ENCODE assay signal across 8 mouse cellular contexts in genomic region chr2:91650360-91650995, GRCm38 (mm10). TPM values are rescaled to one million over a fixed set of nuclear protein-coding genes. Genes with fewer than 3 reads are reported as not detected.
DNase-seq lines count a peak whose midpoint lies in the region; ATAC-seq and TF ChIP-seq lines count a peak whose summit lies in the region.

No protein-coding gene starts in this region.

- H3K4me2 ChIP-seq in CH12.LX (ENCODE audit: insufficient read depth, low read depth, poor library complexity, severe bottlenecking): peak overlapping the region; percentile 81
- peak overlapping the region; percentile 85 for H3K4me2 ChIP-seq in forebrain, embryonic 11.5 days (ENCODE audit: low read depth, low read length, severe bottlenecking)
- H3K4me2 ChIP-seq in liver, embryonic 15.5 days: peak overlapping the region; percentile 86

- no peaks in the 10 kb centered on the region for H3K9me3 ChIP-seq in CH12.LX (replicated peaks; ENCODE audit: low read length)
- H3K9me3 ChIP-seq in forebrain, embryonic 11.5 days (ENCODE audit: control insufficient read depth, low read length): no peaks in the 10 kb centered on the region
- H3K9me3 ChIP-seq in liver, embryonic 15.5 days (replicated peaks): no peaks in the 10 kb centered on the region

- no peaks in the 10 kb centered on the region for H3K36me3 ChIP-seq in heart, adult 2 months (ENCODE audit: control insufficient read depth, insufficient read depth, low read length)
- peaks cover 42 to 64% of the 10 kb centered on the region in 2 experiments for H3K36me3 ChIP-seq in CH12.LX (replicated peaks in 1 of 2; ENCODE audit: control insufficient read depth in 1 of 2, insufficient read depth in 1 of 2, low read length in 1 of 2)
- H3K36me3 ChIP-seq in forebrain, embryonic 11.5 days (ENCODE audit: control insufficient read depth, insufficient read depth, low read length): peaks cover 12% of the 10 kb centered on the region; the same call in 1 of the 2 replicates
- H3K36me3 ChIP-seq in liver, embryonic 15.5 days (replicated peaks): peaks cover 59% of the 10 kb centered on the region

- intact Hi-C loops in heart, adult 2 months (cut with DNase I): loop anchor here (1.0 kb wide), 1 partner anchor 60 kb away; the partner anchor contains the start of genes Atg13 and Harbi1

- peak overlapping the region; percentile 70 for H3K4me3 ChIP-seq in heart, adult 2 months
- H3K4me3 ChIP-seq in CH12.LX (replicated peaks in 1 of 3; ENCODE audit: low read depth in 2 of 3, low read length in 2 of 3, poor library complexity in 1 of 3): peak overlapping the region; percentile 95 to 98 (median 97)
- H3K4me3 ChIP-seq in forebrain, embryonic 11.5 days (ENCODE audit: low read depth, low read length): peak overlapping the region; percentile 58
- peak overlapping the region; percentile 71 for H3K4me3 ChIP-seq in liver, embryonic 15.5 days (replicated peaks)

- no peak for DNase-seq in heart, adult 2 months
- no peak for DNase-seq in heart, adult 8-10 months (ENCODE audit: low spot score)
- peak; percentile 32 for DNase-seq in CH12.LX (ENCODE audit: extremely low read depth)
- DNase-seq in forebrain, embryonic 11.5 days (ENCODE audit: low spot score): no peak
- no peak for DNase-seq in ovary, postnatal 14 days (ENCODE audit: low spot score)
- DNase-seq in embryo, embryonic 11 days: no peak
- no peak for DNase-seq in left cerebral cortex, adult 18-20 months (ENCODE audit: low spot score in 2 of 2)

- H3K79me2 ChIP-seq in heart, adult 2 months (replicated peaks; ENCODE audit: control insufficient read depth, insufficient read depth, low read length): 0 out of 2 replicates have a peak, but pooled peaks cover 2% of the 10 kb centered on the region
- peaks cover 27% of the 10 kb centered on the region for H3K79me2 ChIP-seq in CH12.LX (replicated peaks; ENCODE audit: control insufficient read depth, extremely low read depth, insufficient read depth, poor library complexity, severe bottlenecking)

- TF ChIP-seq POLR2A in heart, adult 2 months (IDR thresholded peaks at IDR 0.05; ENCODE audit: insufficient read depth, low read depth, low read length): no peak
- no peak for TF ChIP-seq POLR2A in CH12.LX (IDR thresholded peaks at IDR 0.05; ENCODE audit: low read depth, low read length)

- no peak; the same call in 1 of the 2 replicates for TF ChIP-seq EP300 in heart, adult 2 months (IDR thresholded peaks at IDR 0.05; ENCODE audit: insufficient read depth, low read depth, low read length)
- no peak for TF ChIP-seq EP300 in CH12.LX (IDR thresholded peaks at IDR 0.05; ENCODE audit: low read length)

- in situ Hi-C loops in CH12.LX (cut with MboI; ENCODE audit: low pct_ligation_motif_present, low pct_unique_long_range_greater_than_20kb, low sequenced_read_pairs): no loop called here

- peak overlapping the region; percentile 94 for H3K9ac ChIP-seq in heart, adult 2 months (ENCODE audit: low read depth, low read length)
- H3K9ac ChIP-seq in CH12.LX (ENCODE audit: insufficient read depth, low read depth): peak overlapping the region; percentile 88
- H3K9ac ChIP-seq in forebrain, embryonic 11.5 days (ENCODE audit: low read length): peak overlapping the region; percentile 58
- peak overlapping the region; percentile 62 for H3K9ac ChIP-seq in liver, embryonic 15.5 days

- no peaks in the 10 kb centered on the region for H3K27me3 ChIP-seq in heart, adult 2 months (ENCODE audit: control insufficient read depth, insufficient read depth, low read length)
- no peaks in the 10 kb centered on the region for H3K27me3 ChIP-seq in CH12.LX (replicated peaks)
- no peaks in the 10 kb centered on the region for H3K27me3 ChIP-seq in forebrain, embryonic 11.5 days (ENCODE audit: control insufficient read depth, insufficient read depth, low read length)
- no peaks in the 10 kb centered on the region for H3K27me3 ChIP-seq in liver, embryonic 15.5 days

- TF ChIP-seq RAD21 in CH12.LX (IDR thresholded peaks at IDR 0.05; ENCODE audit: low read depth, low read length): no peak

- peaks cover 9% of the 10 kb centered on the region for H3K4me1 ChIP-seq in heart, adult 2 months (ENCODE audit: control insufficient read depth, insufficient read depth, low read length)
- H3K4me1 ChIP-seq in CH12.LX (ENCODE audit: control insufficient read depth in 1 of 2, insufficient read depth in 2 of 2): peaks cover 2 to 25% of the 10 kb centered on the region in 2 experiments; a peak in 3 of 4 replicates
- no peaks in the 10 kb centered on the region for H3K4me1 ChIP-seq in forebrain, embryonic 11.5 days (replicated peaks; ENCODE audit: control insufficient read depth, insufficient read depth, low read length)
- H3K4me1 ChIP-seq in liver, embryonic 15.5 days (replicated peaks): peaks cover 41% of the 10 kb centered on the region

- dilution Hi-C loops in CH12.LX (cut with MboI; ENCODE audit: extremely low pct_ligation_motif_present, extremely low pct_unique_long_range_greater_than_20kb, low sequenced_read_pairs): no loop called here

- no peak for TF ChIP-seq CTCF in heart, adult 2 months (IDR thresholded peaks at IDR 0.05)
- no peak for TF ChIP-seq CTCF in CH12.LX (conservative IDR thresholded peaks at IDR 0.05 in 1 of 2, IDR thresholded peaks at IDR 0.05 in 1 of 2; ENCODE audit: low read depth in 2 of 2, low read length in 2 of 2)

- ATAC-seq in forebrain, embryonic 11.5 days (replicated peaks; ENCODE audit: low FRiP score): peak; percentile 56
- ATAC-seq in liver, embryonic 15.5 days (ENCODE audit: insufficient read depth): peak; percentile 49

- H3K27ac ChIP-seq in heart, adult 2 months: peak overlapping the region; percentile 94
- H3K27ac ChIP-seq in CH12.LX (ENCODE audit: insufficient read depth, low read depth): peak overlapping the region; percentile 44
- H3K27ac ChIP-seq in forebrain, embryonic 11.5 days (ENCODE audit: low read depth, low read length): no peak overlapping the region
- peak overlapping the region; percentile 84 for H3K27ac ChIP-seq in liver, embryonic 15.5 days (replicated peaks)

- WGBS in heart, adult 2 months: 3% methylated on average over 16 of the region's 16 CpGs
- WGBS in forebrain, embryonic 11.5 days: 22% methylated on average over 16 of the region's 16 CpGs
- WGBS in liver, embryonic 15.5 days (ENCODE audit: insufficient replicate concordance): 6% methylated on average over 16 of the region's 16 CpGs

TF ChIP-seq in CH12.LX, 34 proteins besides CTCF, POLR2A, EP300 and RAD21:
- no peak for TF ChIP-seq ETS1 (conservative IDR thresholded peaks at IDR 0.05; ENCODE audit: low read depth, low read length)
- no peak for TF ChIP-seq UBTF (IDR thresholded peaks at IDR 0.05; ENCODE audit: low read depth, low read length)
- no peak for TF ChIP-seq PAX5 (IDR thresholded peaks at IDR 0.05; ENCODE audit: low read length)
- TF ChIP-seq HCFC1 (IDR thresholded peaks at IDR 0.05; ENCODE audit: low read depth, low read length): no peak
- TF ChIP-seq ZMIZ1 (IDR thresholded peaks at IDR 0.05; ENCODE audit: low read depth, low read length): no peak
- TF ChIP-seq CHD1 (IDR thresholded peaks at IDR 0.05; ENCODE audit: low read depth, low read length): no peak
- TF ChIP-seq POLR2AphosphoS2 (IDR thresholded peaks at IDR 0.05; ENCODE audit: low read depth, low read length): no peak
- no peak for TF ChIP-seq JUN (IDR thresholded peaks at IDR 0.05; ENCODE audit: insufficient read depth, low read depth, low read length)

RNA-seq across cellular contexts. Expression of gene Arhgap1, which starts 0.8 kb away (rescaled TPM):
- total RNA-seq in heart, adult 2 months (2021): 10 to 100 TPM; 18.6 to 20.7 TPM
- polyA plus RNA-seq in heart, adult 2 months (2012; rRNA removed): 39.0 and 39.7 TPM in 2 replicates
- total RNA-seq in heart, adult 8-10 months (2022): 10 to 100 TPM; 20.6 to 24.6 (median 22.2) TPM
- total RNA-seq in CH12.LX (2012; rRNA removed) (15.6 and 20.6 TPM in 2 replicates), CH12.LX (2014; rRNA removed) (19.7 and 22.4 TPM in 2 replicates)
- 30.2 and 35.4 TPM in 2 replicates for polyA plus RNA-seq in CH12.LX (2012; ENCODE audit: insufficient read length, low read depth)
- 70.7 and 79.1 TPM in 2 replicates for polyA plus RNA-seq in forebrain, embryonic 11.5 days (2014; fragmentation: Nextera tagmentation; extraction: Ambion mirVana)
- 42.5 and 43.7 TPM in 2 replicates for polyA plus RNA-seq in liver, embryonic 15.5 days (2015; fragmentation: Nextera tagmentation; extraction: Ambion mirVana)
- total RNA-seq in left cerebral cortex, adult 18-20 months (2021): 10 to 100 TPM; 67.0 to 67.9 TPM

RNA-seq across cellular contexts. Expression of gene Zfp408, which starts 0.9 kb away (rescaled TPM):
- 1 to 10 TPM; 4.0 to 4.2 TPM for total RNA-seq in heart, adult 2 months (2021)
- polyA plus RNA-seq in heart, adult 2 months (2012; rRNA removed): 5.3 and 6.2 TPM in 2 replicates
- 1 to 10 TPM; 2.6 to 4.1 (median 2.9) TPM for total RNA-seq in heart, adult 8-10 months (2022)
- total RNA-seq in CH12.LX (2012; rRNA removed): 8.1 and 8.3 TPM in 2 replicates
- total RNA-seq in CH12.LX (2014; rRNA removed): 8.8 and 9.2 TPM in 2 replicates
- 16.0 and 17.1 TPM in 2 replicates for polyA plus RNA-seq in CH12.LX (2012; ENCODE audit: insufficient read length, low read depth)
- 8.4 and 9.8 TPM in 2 replicates for polyA plus RNA-seq in forebrain, embryonic 11.5 days (2014; fragmentation: Nextera tagmentation; extraction: Ambion mirVana)
- 2.8 and 2.9 TPM in 2 replicates for polyA plus RNA-seq in liver, embryonic 15.5 days (2015; fragmentation: Nextera tagmentation; extraction: Ambion mirVana)
- total RNA-seq in left cerebral cortex, adult 18-20 months (2021): 10 to 100 TPM; 10.2 to 11.4 TPM

RNA-seq across cellular contexts. Expression of gene F2, which starts 14.3 kb away (rescaled TPM):
- total RNA-seq in heart, adult 2 months (2021): not detected
- 0.53 TPM in 1 of 2 replicates, not detected in the other for polyA plus RNA-seq in heart, adult 2 months (2012; rRNA removed)
- under 1 TPM in 2 of 4 experiments, not detected in 2; 0.16 to 0.25 TPM for total RNA-seq in heart, adult 8-10 months (2022)
- 0.04 TPM in 1 of 2 replicates, not detected in the other for total RNA-seq in CH12.LX (2012; rRNA removed)
- total RNA-seq in CH12.LX (2014; rRNA removed): not detected in 2 replicates
- polyA plus RNA-seq in CH12.LX (2012; ENCODE audit: insufficient read length, low read depth): not detected in 2 replicates
- polyA plus RNA-seq in forebrain, embryonic 11.5 days (2014; fragmentation: Nextera tagmentation; extraction: Ambion mirVana): not detected in 2 replicates
- polyA plus RNA-seq in liver, embryonic 15.5 days (2015; fragmentation: Nextera tagmentation; extraction: Ambion mirVana): 365 and 498 TPM in 2 replicates
- total RNA-seq in left cerebral cortex, adult 18-20 months (2021): under 1 TPM in 1 of 2 experiments, not detected in 1; 0.14 TPM

RNA-seq across cellular contexts. Expression of gene Atg13, which starts 59.9 kb away (rescaled TPM):
- total RNA-seq in heart, adult 2 months (2021): 10 to 100 TPM; 43.1 to 54.1 TPM
- polyA plus RNA-seq in heart, adult 2 months (2012; rRNA removed): 66.4 and 87.7 TPM in 2 replicates
- 10 to 100 TPM; 50.7 to 59.6 (median 55.4) TPM for total RNA-seq in heart, adult 8-10 months (2022)
- 7.3 and 8.5 TPM in 2 replicates for total RNA-seq in CH12.LX (2012; rRNA removed)
- 5.8 and 6.0 TPM in 2 replicates for total RNA-seq in CH12.LX (2014; rRNA removed)
- 18.0 and 20.7 TPM in 2 replicates for polyA plus RNA-seq in CH12.LX (2012; ENCODE audit: insufficient read length, low read depth)
- polyA plus RNA-seq in forebrain, embryonic 11.5 days (2014; fragmentation: Nextera tagmentation; extraction: Ambion mirVana): 25.2 and 25.9 TPM in 2 replicates
- 13.4 and 14.1 TPM in 2 replicates for polyA plus RNA-seq in liver, embryonic 15.5 days (2015; fragmentation: Nextera tagmentation; extraction: Ambion mirVana)
- total RNA-seq in left cerebral cortex, adult 18-20 months (2021): 10 to 100 TPM; 91.9 to 92.9 TPM
